Mouse (Mus musculus) intestine, postnatal 0 days (tissue): ENCODE results near the gene Dnase2b. TPM values are rescaled to one million over a fixed set of nuclear protein-coding genes. Genes with fewer than 3 reads are reported as not detected.

ENCODE experiments used
- ATAC-seq: fragments of 200-750 bp; cut with Nextera tagmentation; 2 replicates; pipeline ENCODE4 v1.8.0; 2017; ENCODE audit warnings: mild to moderate bottlenecking, moderate TSS enrichment, moderate library complexity
- H3K27ac ChIP-seq: fragments of 300-500 bp; sonication (generic); 2 replicates; pipeline ENCODE4 v1.5.1; 2014; ENCODE audit warnings: mild to moderate bottlenecking, low read depth, low read length, moderate library complexity
- H3K27me3 ChIP-seq: fragments of 300-500 bp; sonication (generic); replicated peaks from 2 replicates; pipeline ENCODE4 v1.6.1; 2014; ENCODE audit warnings: low read length, mixed read lengths; ENCODE audit not compliant: control insufficient read depth, insufficient read depth
- H3K36me3 ChIP-seq: fragments of 300-500 bp; sonication (generic); 2 replicates; pipeline ENCODE4 v1.6.1; 2014; ENCODE audit warnings: mild to moderate bottlenecking, moderate library complexity; ENCODE audit not compliant: control insufficient read depth, insufficient read depth
- H3K4me1 ChIP-seq: fragments of 300-500 bp; sonication (generic); replicated peaks from 2 replicates; pipeline ENCODE4 v1.6.1; 2014; ENCODE audit warnings: antibody characterized with exemption, low read length, mixed read lengths; ENCODE audit not compliant: control insufficient read depth, insufficient read depth
- H3K4me2 ChIP-seq: fragments of 300-500 bp; sonication (generic); replicated peaks from 2 replicates; pipeline ENCODE4 v1.6.1; 2014; ENCODE audit warnings: low read depth, mild to moderate bottlenecking, moderate library complexity
- H3K4me3 ChIP-seq: fragments of 300-500 bp; sonication (generic); 2 replicates; pipeline ENCODE4 v1.5.1; 2014; ENCODE audit warnings: low read depth, low read length
- H3K9ac ChIP-seq: fragments of 300-500 bp; sonication (generic); 2 replicates; pipeline ENCODE4 v1.6.1; 2014; ENCODE audit warnings: mild to moderate bottlenecking, low read depth, low read length
- H3K9me3 ChIP-seq: fragments of 300-500 bp; sonication (generic); 2 replicates; pipeline ENCODE4 v1.6.1; 2016; ENCODE audit warnings: mixed run types; ENCODE audit not compliant: control insufficient read depth
- CTCF ChIP-seq: sonication (generic); IDR thresholded peaks from 2 replicates; pipeline ENCODE4 v1.5.1; 2016; ENCODE audit warnings: low read depth, mild to moderate bottlenecking, control low read depth, antibody characterized with exemption, moderate library complexity
- WGBS: fragments of 180-500 bp; shearing (Covaris S2); extraction: QIAGEN DNeasy Blood & Tissue Kit; methylation state at CpG from one replicate; pipeline ENCODE4 v1.1.7; 2014; 5-methylcytosine and 5-hydroxymethylcytosine counted together
- polyA plus RNA-seq: library from polyadenylated mRNA; unstranded; fragments of >200 nt; fragmentation: Nextera tagmentation; extraction: Ambion mirVana; gene quantifications from 2 replicates; pipeline ENCODE4 v1.2.1, GENCODE M21; 2015

The Dnase2b gene
- polyA plus RNA-seq, 1 experiment from 2014 or later: not detected

- TF ChIP-seq CTCF: no peak
These were observed 8.0 kb downstream of the Dnase2b start for GRCm38 (mm10) chr3:146607368-146607767.

GRCm38 (mm10) chr3:146604647-146605046 lies 10.7 kb downstream of the Dnase2b start:
- Histone ChIP-seq H3K9ac (no peak overlapping the region), H3K27ac (no peak overlapping the region), H3K27me3 (no peaks in the 10 kb centered on the region), H3K4me1 (no peaks in the 10 kb centered on the region), H3K4me2 (no peak overlapping the region), H3K36me3 (no peaks in the 10 kb centered on the region), H3K9me3 (no peaks in the 10 kb centered on the region), H3K4me3 (no peak overlapping the region)
- no peak for TF ChIP-seq CTCF
- 76% methylated on average over 9 of the region's 9 CpGs for WGBS
- ATAC-seq: no peak

More at GRCm38 (mm10) chr3:146607368-146607767, 8.0 kb downstream of the Dnase2b start:
- no peak overlapping the region for H3K4me2 ChIP-seq
- H3K9me3 ChIP-seq: no peaks in the 10 kb centered on the region
- H3K27me3 ChIP-seq: no peaks in the 10 kb centered on the region
- 16% methylated on average over 1 of the region's 1 CpGs for WGBS
- no peak overlapping the region for H3K27ac ChIP-seq
- H3K4me1 ChIP-seq: no peaks in the 10 kb centered on the region
- no peak overlapping the region for H3K4me3 ChIP-seq
- ATAC-seq: no peak
- no peak overlapping the region for H3K9ac ChIP-seq
- no peaks in the 10 kb centered on the region for H3K36me3 ChIP-seq

GRCm38 (mm10) chr3:146602531-146602930 lies 12.9 kb downstream of the Dnase2b start:
- no peak overlapping the region for H3K27ac ChIP-seq
- no peak overlapping the region for H3K4me3 ChIP-seq
- TF ChIP-seq CTCF: no peak
- no peak overlapping the region for H3K9ac ChIP-seq
- no peak overlapping the region for H3K4me2 ChIP-seq
- H3K36me3 ChIP-seq: no peaks in the 10 kb centered on the region
- WGBS: 88% methylated on average over 3 of the region's 3 CpGs
- no peaks in the 10 kb centered on the region for H3K9me3 ChIP-seq
- no peak for ATAC-seq
- H3K4me1 ChIP-seq: no peaks in the 10 kb centered on the region
- H3K27me3 ChIP-seq: no peaks in the 10 kb centered on the region

GRCm38 (mm10) chr3:146601205-146601604 lies 14.2 kb downstream of the Dnase2b start:
- WGBS: 71% methylated on average over 2 of the region's 2 CpGs

GRCm38 (mm10) chr3:146599198-146599900 lies 16.0 kb downstream of the Dnase2b start:
- H3K9me3 ChIP-seq: no peaks in the 10 kb centered on the region
- H3K9ac ChIP-seq: no peak overlapping the region
- H3K4me3 ChIP-seq: no peak overlapping the region
- 80% methylated on average over 6 of the region's 6 CpGs for WGBS
- no peaks in the 10 kb centered on the region for H3K4me1 ChIP-seq
- no peak overlapping the region for H3K4me2 ChIP-seq
- TF ChIP-seq CTCF: no peak
- H3K27me3 ChIP-seq: no peaks in the 10 kb centered on the region
- ATAC-seq: no peak
- no peak overlapping the region for H3K27ac ChIP-seq
- no peaks in the 10 kb centered on the region for H3K36me3 ChIP-seq

More at GRCm38 (mm10) chr3:146601205-146601604, 14.2 kb downstream of the Dnase2b start:
- no peak overlapping the region for H3K27ac ChIP-seq
- ATAC-seq: no peak
- no peaks in the 10 kb centered on the region for H3K9me3 ChIP-seq
- no peak overlapping the region for H3K4me2 ChIP-seq
- H3K27me3 ChIP-seq: no peaks in the 10 kb centered on the region
- no peak overlapping the region for H3K4me3 ChIP-seq
- no peaks in the 10 kb centered on the region for H3K36me3 ChIP-seq
- no peaks in the 10 kb centered on the region for H3K4me1 ChIP-seq
- no peak for TF ChIP-seq CTCF
- no peak overlapping the region for H3K9ac ChIP-seq

- H3K27me3 ChIP-seq: no peaks in the 10 kb centered on the region
- WGBS: 72% methylated on average over 6 of the region's 6 CpGs
- H3K27ac ChIP-seq: no peak overlapping the region
- H3K9ac ChIP-seq: no peak overlapping the region
- no peak overlapping the region for H3K4me3 ChIP-seq
- no peaks in the 10 kb centered on the region for H3K9me3 ChIP-seq
- no peaks in the 10 kb centered on the region for H3K36me3 ChIP-seq
- H3K4me1 ChIP-seq: no peaks in the 10 kb centered on the region
- H3K4me2 ChIP-seq: no peak overlapping the region
- no peak for TF ChIP-seq CTCF
- no peak for ATAC-seq
These were observed 17.0 kb downstream of the Dnase2b start for GRCm38 (mm10) chr3:146598411-146598810.

- Histone ChIP-seq H3K9me3 (no peaks in the 10 kb centered on the region), H3K27me3 (no peaks in the 10 kb centered on the region), H3K27ac (no peak overlapping the region), H3K4me3 (no peak overlapping the region), H3K36me3 (no peaks in the 10 kb centered on the region), H3K9ac (no peak overlapping the region), H3K4me1 (no peaks in the 10 kb centered on the region), H3K4me2 (no peak overlapping the region)
- no peak for ATAC-seq
- 87% methylated on average over 7 of the region's 7 CpGs for WGBS
- no peak for TF ChIP-seq CTCF
These were observed 18.5 kb downstream of the Dnase2b start for GRCm38 (mm10) chr3:146596864-146597263.
